Mouse (Mus musculus): ENCODE measurements around the gene Sorcs3. TPM values are rescaled to one million over a fixed set of nuclear protein-coding genes. Genes with fewer than 3 reads are reported as not detected.

The Sorcs3 gene
- total and polyA plus RNA-seq, 2 experiments from 2014 or later, result 0.01 TPM; not detected in 1

DNA sequence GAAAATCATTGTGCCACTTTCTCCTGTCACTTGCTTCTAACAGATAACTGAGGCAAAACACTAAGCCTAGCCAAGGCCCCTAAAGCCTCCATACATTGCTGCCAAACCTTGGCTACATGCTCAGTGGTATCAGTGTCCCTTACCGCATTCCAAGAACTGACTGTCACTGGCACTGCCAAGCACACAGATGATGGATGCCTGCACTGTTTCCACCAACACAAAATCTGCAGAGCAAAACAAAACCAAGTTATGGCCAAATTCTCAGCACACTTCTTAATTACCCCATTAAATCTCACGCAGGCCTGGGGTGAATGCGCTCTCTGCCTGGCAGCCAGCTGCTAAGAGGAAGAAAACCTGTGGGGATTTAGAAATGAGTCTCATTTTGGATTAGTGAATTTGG lies 628.5 kb downstream of the Sorcs3 start:
- no peak overlapping the region for H3K4me3 ChIP-seq (ENCODE audit: low read depth, low read length)
- no peaks in the 10 kb centered on the region for H3K4me1 ChIP-seq (ENCODE audit: control insufficient read depth, insufficient read depth)
- no peaks in the 10 kb centered on the region for H3K36me3 ChIP-seq (replicated peaks; ENCODE audit: control insufficient read depth, insufficient read depth, low read length)
- 71% methylated on average over 3 of the region's 3 CpGs for WGBS
- no peak overlapping the region for H3K27ac ChIP-seq (ENCODE audit: low read depth)
- no peaks in the 10 kb centered on the region for H3K27me3 ChIP-seq (ENCODE audit: control insufficient read depth, insufficient read depth, low read length)
- H3K4me2 ChIP-seq (ENCODE audit: low read depth, low read length), result no peak overlapping the region
- no peak for ATAC-seq (ENCODE audit: insufficient read depth, low read depth)
- H3K9ac ChIP-seq (replicated peaks; ENCODE audit: low read depth, low read length), result no peak overlapping the region
- no peaks in the 10 kb centered on the region for H3K9me3 ChIP-seq (replicated peaks; ENCODE audit: control insufficient read depth, low read length)
- TF ChIP-seq CTCF (IDR thresholded peaks at IDR 0.05; ENCODE audit: low read depth) (no peak), EP300 (IDR thresholded peaks at IDR 0.05; ENCODE audit: low read depth) (no peak)
- DNase-seq (ENCODE audit: low spot score), result no peak

DNA sequence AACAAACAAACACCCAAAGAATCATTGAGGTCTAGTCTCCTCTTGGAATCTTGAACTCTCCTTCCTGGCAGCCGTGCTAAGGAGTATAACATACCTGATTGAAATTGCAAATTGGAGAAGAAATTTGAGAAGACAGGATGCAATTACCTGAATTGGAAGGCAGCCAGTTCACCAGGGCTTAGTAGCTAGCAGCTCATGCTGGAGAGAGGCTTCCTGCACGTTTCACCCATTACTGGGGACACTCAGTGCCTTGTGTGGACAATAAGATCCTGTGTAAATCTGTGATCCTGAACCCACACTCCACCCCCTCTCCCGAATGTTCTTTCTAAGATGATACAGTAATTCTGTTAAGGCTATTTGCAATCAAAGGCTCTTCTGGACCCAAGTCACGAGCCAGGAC lies 633.6 kb downstream of the Sorcs3 start:
- Histone ChIP-seq H3K27ac (ENCODE audit: low read depth) (no peak overlapping the region), H3K9me3 (replicated peaks; ENCODE audit: control insufficient read depth, low read length) (no peaks in the 10 kb centered on the region), H3K9ac (replicated peaks; ENCODE audit: low read depth, low read length) (no peak overlapping the region), H3K4me1 (ENCODE audit: control insufficient read depth, insufficient read depth) (no peaks in the 10 kb centered on the region), H3K4me2 (ENCODE audit: low read depth, low read length) (no peak overlapping the region), H3K4me3 (ENCODE audit: low read depth, low read length) (no peak overlapping the region), H3K27me3 (ENCODE audit: control insufficient read depth, insufficient read depth, low read length) (no peaks in the 10 kb centered on the region), H3K36me3 (replicated peaks; ENCODE audit: control insufficient read depth, insufficient read depth, low read length) (no peaks in the 10 kb centered on the region)
- DNase-seq (ENCODE audit: low spot score), result no peak
- 57% methylated on average over 4 of the region's 4 CpGs for WGBS
- ATAC-seq (ENCODE audit: insufficient read depth, low read depth), result no peak
- TF ChIP-seq CTCF (IDR thresholded peaks at IDR 0.05; ENCODE audit: low read depth) (no peak), EP300 (IDR thresholded peaks at IDR 0.05; ENCODE audit: low read depth) (no peak)

GRCm38 (mm10) chr19:48847700-48848099 lies 641.9 kb downstream of the Sorcs3 start:
- WGBS, result 73% methylated on average over 3 of the region's 3 CpGs
- no peak for ATAC-seq (ENCODE audit: insufficient read depth, low read depth)

DNA sequence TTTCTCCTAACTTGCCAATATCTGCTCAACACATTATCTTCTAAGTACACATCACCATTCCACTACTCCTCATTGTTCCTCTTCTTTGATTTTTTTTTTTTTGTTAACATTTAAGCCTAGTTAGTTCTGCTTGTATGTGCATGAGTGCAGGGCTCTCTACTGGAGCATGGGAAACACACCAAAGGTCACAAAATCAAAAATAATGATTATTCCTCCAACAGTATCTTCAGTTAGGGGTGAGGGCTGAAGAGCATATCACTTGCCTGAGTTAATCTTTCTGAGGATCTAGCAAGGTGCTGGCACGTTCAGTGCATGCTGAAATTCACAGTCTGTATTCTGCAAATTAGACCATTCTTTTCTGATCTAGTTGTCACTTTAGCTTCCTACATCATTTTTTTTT lies 644.6 kb downstream of the Sorcs3 start:
- Histone ChIP-seq H3K27ac (ENCODE audit: low read depth) (no peak overlapping the region), H3K9me3 (replicated peaks; ENCODE audit: control insufficient read depth, low read length) (no peaks in the 10 kb centered on the region), H3K36me3 (replicated peaks; ENCODE audit: control insufficient read depth, insufficient read depth, low read length) (no peaks in the 10 kb centered on the region), H3K4me3 (ENCODE audit: low read depth, low read length) (no peak overlapping the region), H3K9ac (replicated peaks; ENCODE audit: low read depth, low read length) (no peak overlapping the region), H3K4me2 (ENCODE audit: low read depth, low read length) (no peak overlapping the region), H3K27me3 (ENCODE audit: control insufficient read depth, insufficient read depth, low read length) (no peaks in the 10 kb centered on the region), H3K4me1 (ENCODE audit: control insufficient read depth, insufficient read depth) (no peaks in the 10 kb centered on the region)
- no peak for DNase-seq (ENCODE audit: low spot score)
- no peak for ATAC-seq (ENCODE audit: insufficient read depth, low read depth)
- TF ChIP-seq CTCF (IDR thresholded peaks at IDR 0.05; ENCODE audit: low read depth) (no peak), EP300 (IDR thresholded peaks at IDR 0.05; ENCODE audit: low read depth) (no peak)
- 66% methylated on average over 1 of the region's 1 CpGs for WGBS

More at GRCm38 (mm10) chr19:48847700-48848099, 641.9 kb downstream of the Sorcs3 start:
- no peaks in the 10 kb centered on the region for H3K36me3 ChIP-seq (replicated peaks; ENCODE audit: control insufficient read depth, insufficient read depth, low read length)
- no peak overlapping the region for H3K4me3 ChIP-seq (ENCODE audit: low read depth, low read length)
- no peak overlapping the region for H3K27ac ChIP-seq (ENCODE audit: low read depth)
- no peaks in the 10 kb centered on the region for H3K9me3 ChIP-seq (replicated peaks; ENCODE audit: control insufficient read depth, low read length)
- H3K4me1 ChIP-seq (ENCODE audit: control insufficient read depth, insufficient read depth), result no peaks in the 10 kb centered on the region
- H3K27me3 ChIP-seq (ENCODE audit: control insufficient read depth, insufficient read depth, low read length), result no peaks in the 10 kb centered on the region
- no peak overlapping the region for H3K9ac ChIP-seq (replicated peaks; ENCODE audit: low read depth, low read length)
- DNase-seq (ENCODE audit: low spot score), result no peak
- TF ChIP-seq CTCF (IDR thresholded peaks at IDR 0.05; ENCODE audit: low read depth), result no peak
- no peak for TF ChIP-seq EP300 (IDR thresholded peaks at IDR 0.05; ENCODE audit: low read depth)
- no peak overlapping the region for H3K4me2 ChIP-seq (ENCODE audit: low read depth, low read length)

All from heart, postnatal 0 days (tissue).